Mouse (Mus musculus) kidney, postnatal 0 days (tissue): ENCODE measurements around the gene Prdm1. TPM values are rescaled to one million over a fixed set of nuclear protein-coding genes. Genes with fewer than 3 reads are reported as not detected.

ENCODE experiments used
- ATAC-seq: fragments of 200-750 bp; cut with Nextera tagmentation; replicated peaks from 2 replicates; pipeline ENCODE4 v1.8.0; 2017; ENCODE audit warnings: low read depth, moderate number of reproducible peaks, moderate TSS enrichment, moderate library complexity; ENCODE audit not compliant: low FRiP score
- DNase-seq: peaks from one replicate; pipeline ENCODE4 v3.0.0-alpha.2; 2016; ENCODE audit warnings: low spot score
- H3K27ac ChIP-seq: fragments of 300-500 bp; sonication (generic); 2 replicates; pipeline ENCODE4 v1.5.1; 2014; ENCODE audit warnings: mild to moderate bottlenecking
- H3K27me3 ChIP-seq: fragments of 300-500 bp; sonication (generic); 2 replicates; pipeline ENCODE4 v1.6.1; 2014; ENCODE audit warnings: low read length, mixed read lengths; ENCODE audit not compliant: insufficient read depth
- H3K36me3 ChIP-seq: fragments of 300-500 bp; sonication (generic); 2 replicates; pipeline ENCODE4 v1.6.1; 2014; ENCODE audit warnings: low read length, mixed read lengths; ENCODE audit not compliant: insufficient read depth
- H3K4me1 ChIP-seq: fragments of 300-500 bp; sonication (generic); replicated peaks from 2 replicates; pipeline ENCODE4 v1.6.1; 2014; ENCODE audit warnings: antibody characterized with exemption, low read length, mixed read lengths; ENCODE audit not compliant: insufficient read depth
- H3K4me2 ChIP-seq: fragments of 300-500 bp; sonication (generic); 2 replicates; pipeline ENCODE4 v1.6.1; 2014; ENCODE audit warnings: mild to moderate bottlenecking, low read length, moderate library complexity, mixed read lengths
- H3K4me3 ChIP-seq: fragments of 300-500 bp; sonication (generic); replicated peaks from 2 replicates; pipeline ENCODE4 v1.5.1; 2014; ENCODE audit warnings: low read depth, low read length
- H3K9ac ChIP-seq: fragments of 300-500 bp; sonication (generic); 2 replicates; pipeline ENCODE4 v1.6.1; 2014; ENCODE audit warnings: low read depth, low read length
- H3K9me3 ChIP-seq: fragments of 300-500 bp; sonication (generic); replicated peaks from 2 replicates; pipeline ENCODE4 v1.6.1; 2016; ENCODE audit warnings: low read length, inconsistent platforms, mixed read lengths
- CTCF ChIP-seq: IDR thresholded peaks from 2 replicates; pipeline ENCODE4 v1.5.1; 2016; ENCODE audit warnings: antibody characterized with exemption, low read depth, mild to moderate bottlenecking, moderate library complexity
- WGBS: fragments of 180-500 bp; shearing (Covaris S2); extraction: QIAGEN DNeasy Blood & Tissue Kit; methylation state at CpG from one replicate; pipeline ENCODE4 v1.1.7; 2014; 5-methylcytosine and 5-hydroxymethylcytosine counted together
- polyA plus RNA-seq: library from polyadenylated mRNA; unstranded; fragments of >200 nt; fragmentation: Nextera tagmentation; extraction: Ambion mirVana; gene quantifications from 2 replicates; pipeline ENCODE4 v1.2.1, GENCODE M21; 2015

The Prdm1 gene
- polyA plus RNA-seq, 1 experiment from 2014 or later: 1.3 TPM

GRCm38 (mm10) chr10:44421896-44422295, 106.4 kb downstream of the Prdm1 start:
- 48% methylated on average over 1 of the region's 1 CpGs for WGBS
- H3K4me1 ChIP-seq: no peaks in the 10 kb centered on the region
- no peaks in the 10 kb centered on the region for H3K36me3 ChIP-seq
- no peaks in the 10 kb centered on the region for H3K9me3 ChIP-seq
- H3K27me3 ChIP-seq: no peaks in the 10 kb centered on the region
- DNase-seq (no peak), ATAC-seq (no peak)
- H3K27ac ChIP-seq: no peak overlapping the region
- no peak overlapping the region for H3K4me2 ChIP-seq
- no peak overlapping the region for H3K4me3 ChIP-seq
- TF ChIP-seq CTCF: no peak
- no peak overlapping the region for H3K9ac ChIP-seq

GRCm38 (mm10) chr10:44420211-44420610, 108.1 kb downstream of the Prdm1 start:
- Histone ChIP-seq H3K4me1 (no peaks in the 10 kb centered on the region), H3K9me3 (no peaks in the 10 kb centered on the region), H3K36me3 (no peaks in the 10 kb centered on the region), H3K4me2 (no peak overlapping the region), H3K27me3 (no peaks in the 10 kb centered on the region), H3K9ac (no peak overlapping the region), H3K27ac (no peak overlapping the region), H3K4me3 (no peak overlapping the region)
- no peak for ATAC-seq
- no peak for TF ChIP-seq CTCF
- WGBS: 85% methylated on average over 3 of the region's 3 CpGs
- no peak for DNase-seq

GRCm38 (mm10) chr10:44418901-44419300, 109.4 kb downstream of the Prdm1 start:
- H3K27me3 ChIP-seq: no peaks in the 10 kb centered on the region
- no peak overlapping the region for H3K27ac ChIP-seq
- no peak overlapping the region for H3K9ac ChIP-seq
- TF ChIP-seq CTCF: no peak
- ATAC-seq (no peak), DNase-seq (no peak)
- H3K4me3 ChIP-seq: no peak overlapping the region
- no peaks in the 10 kb centered on the region for H3K4me1 ChIP-seq
- 71% methylated on average over 2 of the region's 2 CpGs for WGBS
- no peaks in the 10 kb centered on the region for H3K36me3 ChIP-seq
- H3K4me2 ChIP-seq: no peak overlapping the region
- no peaks in the 10 kb centered on the region for H3K9me3 ChIP-seq

- no peak for TF ChIP-seq CTCF
- ATAC-seq: no peak
- 87% methylated on average over 3 of the region's 3 CpGs for WGBS
Measured at GRCm38 (mm10) chr10:44415576-44415975, 112.7 kb downstream of the Prdm1 start.

GRCm38 (mm10) chr10:44409958-44410357, 118.3 kb downstream of the Prdm1 start:
- no peaks in the 10 kb centered on the region for H3K9me3 ChIP-seq
- WGBS: 71% methylated on average over 11 of the region's 11 CpGs
- H3K4me3 ChIP-seq: no peak overlapping the region
- DNase-seq (no peak), ATAC-seq (no peak)
- H3K27ac ChIP-seq: no peak overlapping the region
- no peaks in the 10 kb centered on the region for H3K4me1 ChIP-seq
- H3K9ac ChIP-seq: no peak overlapping the region
- no peak overlapping the region for H3K4me2 ChIP-seq
- TF ChIP-seq CTCF: no peak
- no peaks in the 10 kb centered on the region for H3K27me3 ChIP-seq
- no peaks in the 10 kb centered on the region for H3K36me3 ChIP-seq

More at GRCm38 (mm10) chr10:44415576-44415975, 112.7 kb downstream of the Prdm1 start:
- Histone ChIP-seq H3K9me3 (no peaks in the 10 kb centered on the region), H3K9ac (no peak overlapping the region), H3K27ac (no peak overlapping the region), H3K4me2 (no peak overlapping the region), H3K27me3 (no peaks in the 10 kb centered on the region), H3K36me3 (no peaks in the 10 kb centered on the region), H3K4me1 (no peaks in the 10 kb centered on the region), H3K4me3 (no peak overlapping the region)
- no peak for DNase-seq

- Histone ChIP-seq H3K9ac (no peak overlapping the region), H3K4me3 (no peak overlapping the region), H3K9me3 (no peaks in the 10 kb centered on the region), H3K27me3 (no peaks in the 10 kb centered on the region), H3K36me3 (no peaks in the 10 kb centered on the region), H3K27ac (no peak overlapping the region), H3K4me1 (no peaks in the 10 kb centered on the region), H3K4me2 (no peak overlapping the region)
- no peak for ATAC-seq
- DNase-seq: no peak
- TF ChIP-seq CTCF: no peak
- WGBS: 30% methylated on average over 10 of the region's 10 CpGs
Measured at GRCm38 (mm10) chr10:44409054-44409453, 119.2 kb downstream of the Prdm1 start.

GRCm38 (mm10) chr10:44403415-44403814, 124.9 kb downstream of the Prdm1 start:
- DNase-seq: no peak
- H3K9me3 ChIP-seq: no peaks in the 10 kb centered on the region
- 56% methylated on average over 7 of the region's 7 CpGs for WGBS
- no peaks in the 10 kb centered on the region for H3K27me3 ChIP-seq
- no peaks in the 10 kb centered on the region for H3K36me3 ChIP-seq
- no peak overlapping the region for H3K27ac ChIP-seq
- H3K4me2 ChIP-seq: no peak overlapping the region
- no peak for ATAC-seq
- no peak for TF ChIP-seq CTCF
- no peaks in the 10 kb centered on the region for H3K4me1 ChIP-seq
- H3K4me3 ChIP-seq: no peak overlapping the region
- H3K9ac ChIP-seq: no peak overlapping the region
